Mouse (Mus musculus): ENCODE results near the gene Ablim1.
A peak's percentile ranks its signal among the peaks of the same experiment; 100 is the strongest.

Gene Ablim1

DNA sequence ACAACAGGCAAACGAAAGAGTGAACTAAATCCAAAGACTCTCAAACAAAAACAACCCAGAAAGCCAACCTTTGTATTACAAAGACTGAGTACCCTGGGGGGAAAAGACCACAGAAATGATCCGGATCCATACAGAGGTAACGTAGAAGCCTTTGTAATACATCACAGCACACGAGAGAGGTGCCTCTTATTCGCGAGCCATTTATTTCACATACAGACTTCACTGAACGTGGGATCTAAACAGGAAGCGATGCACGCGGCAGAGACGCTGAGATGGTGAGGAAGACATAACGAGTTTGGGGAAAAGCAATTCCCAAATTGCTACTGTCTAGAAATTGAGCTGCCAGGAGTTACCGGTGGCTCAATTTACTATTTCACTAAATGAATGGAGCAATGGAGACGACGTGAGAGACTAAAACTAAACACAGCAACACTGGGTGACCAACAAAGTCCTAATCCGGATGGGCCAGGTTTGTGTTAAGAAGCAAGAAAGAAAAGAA, 265.1 kb downstream of the Ablim1 start:
- DNase-seq: no peak

DNA sequence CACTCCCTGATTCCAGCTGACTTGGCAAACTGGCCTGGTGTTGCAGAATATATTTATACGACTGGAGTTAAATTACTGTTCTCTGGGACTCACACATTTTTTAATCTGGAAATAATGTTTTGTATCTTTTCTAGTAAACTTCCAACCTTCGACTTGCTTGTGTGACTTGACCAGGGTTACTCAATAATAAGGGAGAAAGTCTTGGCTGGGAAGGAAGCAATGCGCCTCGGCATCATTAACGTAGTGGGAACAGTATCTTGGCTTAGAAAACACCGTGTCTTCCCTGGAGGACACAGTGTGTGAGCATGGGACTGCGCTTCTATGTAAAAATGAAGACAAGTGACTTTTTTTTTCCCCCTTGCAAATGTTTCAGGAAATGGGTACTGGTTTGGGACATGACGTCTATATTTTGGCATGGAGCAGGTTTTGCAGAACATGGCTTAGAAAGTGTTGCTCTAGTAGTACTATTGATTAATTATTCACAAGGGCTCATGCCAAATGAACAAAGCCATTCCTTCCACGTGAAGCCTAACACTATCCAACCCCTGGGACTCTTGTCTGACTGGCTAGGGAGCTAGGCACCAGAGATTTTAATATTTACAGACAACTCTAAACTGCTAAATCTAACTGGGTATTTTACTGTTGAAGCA, 266.9 kb downstream of the Ablim1 start:
- peak; percentile 22 for DNase-seq

DNA sequence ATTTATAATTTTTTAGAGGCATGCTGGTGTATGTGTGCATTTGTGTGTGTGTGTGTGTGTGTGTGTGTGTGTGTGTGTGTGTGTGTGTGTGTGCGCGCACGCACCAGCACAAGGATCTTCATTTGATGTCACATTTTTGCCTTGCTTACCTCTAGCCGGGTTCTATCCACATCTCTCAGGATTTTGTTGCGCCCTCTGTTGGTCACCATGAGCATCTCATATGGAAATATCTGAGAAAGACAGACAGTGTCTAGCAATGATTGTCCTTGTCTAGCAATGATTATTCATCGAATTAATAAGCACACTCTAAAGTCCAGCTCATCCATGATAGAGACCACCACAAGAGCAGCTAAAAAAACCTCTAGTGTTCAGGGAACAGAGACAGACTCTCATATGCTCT, 275.5 kb downstream of the Ablim1 start:
- DNase-seq: peak; percentile 60

DNA sequence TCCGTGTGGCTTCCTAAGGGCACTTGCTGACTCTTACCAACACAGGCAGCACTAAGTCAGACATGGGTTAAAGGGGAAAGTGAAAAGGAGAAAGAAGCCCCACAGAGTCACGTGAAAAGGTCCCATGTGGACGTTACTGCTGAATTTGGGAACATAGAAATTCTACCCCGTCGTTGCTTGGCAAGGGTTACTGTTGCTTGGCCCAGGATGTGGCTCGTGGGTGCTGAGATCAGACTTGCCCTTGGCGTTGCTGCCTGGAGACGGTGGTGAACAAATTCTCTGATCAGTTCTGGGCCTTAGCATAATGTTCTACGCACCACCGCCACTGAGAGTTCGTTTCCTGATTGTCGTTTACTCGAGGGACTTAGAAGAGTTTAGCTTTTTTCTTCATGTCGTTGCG, 277.9 kb downstream of the Ablim1 start:
- no peak for DNase-seq

DNA sequence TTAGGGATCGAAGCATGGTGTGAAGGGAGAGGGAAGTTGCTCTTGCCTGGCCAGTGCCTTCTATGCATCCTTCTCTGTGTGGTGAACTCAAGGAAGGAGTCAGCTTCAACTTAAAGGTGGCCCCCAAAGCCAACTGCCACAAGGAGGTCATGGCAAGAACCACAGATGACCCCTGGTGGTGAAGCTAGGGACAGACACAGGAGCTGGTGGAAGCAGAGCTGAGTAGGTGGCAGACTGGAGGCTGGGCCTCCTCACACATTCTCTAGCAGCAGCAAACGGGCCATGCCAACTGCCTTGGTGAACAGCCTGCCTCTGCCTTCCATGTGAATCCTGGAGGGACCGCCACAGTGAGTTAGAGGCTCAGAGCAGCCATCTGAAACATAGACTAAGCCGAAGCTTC, 283.1 kb downstream of the Ablim1 start:
- peak; percentile 79 for DNase-seq

DNA sequence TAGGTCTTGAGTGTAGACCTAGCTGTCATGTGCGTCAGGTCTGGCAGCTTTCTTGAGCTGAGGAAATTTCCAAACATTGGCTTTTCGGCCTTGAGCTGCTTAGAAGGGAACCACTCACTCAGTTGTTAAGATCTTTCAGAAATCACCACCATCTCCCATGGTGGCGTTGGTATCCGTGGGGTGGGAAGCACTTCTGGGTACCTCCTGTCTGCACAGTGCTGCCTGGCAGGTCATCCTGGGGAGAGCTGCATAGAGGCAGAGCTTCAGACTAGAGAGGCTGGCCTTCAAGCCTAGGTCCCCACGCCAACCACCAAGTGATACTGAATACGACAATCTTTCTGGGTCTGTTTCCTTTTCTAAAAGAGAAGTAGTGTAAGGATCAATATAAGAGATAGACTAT, 285.3 kb downstream of the Ablim1 start:
- no peak for DNase-seq

DNA sequence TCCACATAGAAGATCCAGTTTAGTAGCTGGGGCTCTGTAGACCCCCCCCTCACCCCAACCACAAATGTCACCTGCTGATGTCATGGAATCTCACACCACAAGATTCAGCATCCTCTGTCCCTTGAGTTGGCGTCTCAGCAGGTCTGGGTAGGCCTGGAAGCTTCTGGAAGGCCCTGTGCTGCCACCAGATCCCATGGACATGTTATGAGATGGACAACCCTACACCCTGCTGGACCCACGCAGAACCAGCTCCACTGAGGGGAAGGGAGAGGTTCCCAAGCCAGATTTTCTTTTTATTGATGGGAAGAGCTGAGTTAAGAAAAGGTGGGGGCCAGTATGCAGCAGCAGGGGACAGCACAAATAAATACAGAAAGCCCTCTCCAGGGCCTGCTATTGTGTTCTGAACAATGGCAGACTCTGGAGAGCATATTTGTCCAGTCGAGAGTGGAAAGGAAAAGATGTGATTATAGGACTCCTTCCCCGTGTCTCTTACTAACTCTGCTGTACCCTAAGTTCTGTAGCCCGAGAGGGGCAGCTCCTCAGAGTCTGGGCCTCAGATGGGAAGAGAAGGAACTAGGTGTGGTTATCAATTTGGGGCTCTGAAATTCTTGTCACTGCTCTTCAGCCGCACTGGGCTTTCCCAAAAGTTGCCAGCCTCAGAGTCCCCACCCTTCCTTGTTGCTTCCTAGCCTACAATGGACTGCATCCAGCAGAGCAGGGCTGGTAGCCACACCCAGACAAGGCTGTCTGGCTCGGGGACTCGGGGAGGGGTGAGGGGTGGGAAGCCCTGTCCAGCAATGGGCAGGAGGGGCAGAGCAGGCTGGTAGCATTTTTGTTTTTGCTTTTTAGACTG, 286.2 kb downstream of the Ablim1 start:
- peak; percentile 66 for DNase-seq

DNA sequence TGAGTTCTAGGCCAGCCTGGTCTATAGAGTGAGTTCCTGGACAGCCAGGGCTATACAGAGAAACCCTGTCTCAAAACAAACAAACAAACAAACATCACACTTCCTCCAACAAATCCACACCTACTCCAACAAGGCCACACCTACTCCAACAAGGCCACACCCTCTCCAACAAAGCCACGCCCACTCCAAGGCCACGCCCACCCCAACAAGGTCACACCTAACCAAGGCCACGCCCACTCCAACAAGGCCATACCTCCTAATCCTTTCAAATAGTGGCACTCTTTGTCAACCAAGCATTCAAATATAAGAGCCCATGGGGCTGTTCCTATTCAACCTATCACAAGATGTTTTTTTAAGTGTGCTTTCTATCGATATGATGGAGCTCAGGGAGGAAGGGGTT, 288.2 kb downstream of the Ablim1 start:
- DNase-seq: no peak

DNA sequence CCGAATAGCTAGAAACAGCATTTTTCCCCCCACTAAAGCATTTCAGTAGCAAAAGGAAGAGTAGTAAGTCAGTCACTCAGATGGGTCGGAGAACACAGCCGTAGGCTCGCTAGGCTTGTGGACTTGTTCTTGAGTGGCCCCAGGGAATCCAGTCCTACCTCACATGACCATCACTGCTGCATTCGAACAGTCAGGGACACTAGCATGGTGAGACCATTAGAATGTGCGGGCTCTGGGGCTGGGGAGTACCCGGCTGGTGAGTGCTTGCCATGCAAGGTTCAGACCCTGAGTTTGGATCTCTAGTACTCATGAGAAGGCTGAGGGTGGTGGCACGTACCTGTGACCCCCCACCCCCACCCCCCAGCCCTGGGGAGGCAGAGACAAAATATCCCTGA, 296.9 kb downstream of the Ablim1 start:
- no peak for DNase-seq

DNA sequence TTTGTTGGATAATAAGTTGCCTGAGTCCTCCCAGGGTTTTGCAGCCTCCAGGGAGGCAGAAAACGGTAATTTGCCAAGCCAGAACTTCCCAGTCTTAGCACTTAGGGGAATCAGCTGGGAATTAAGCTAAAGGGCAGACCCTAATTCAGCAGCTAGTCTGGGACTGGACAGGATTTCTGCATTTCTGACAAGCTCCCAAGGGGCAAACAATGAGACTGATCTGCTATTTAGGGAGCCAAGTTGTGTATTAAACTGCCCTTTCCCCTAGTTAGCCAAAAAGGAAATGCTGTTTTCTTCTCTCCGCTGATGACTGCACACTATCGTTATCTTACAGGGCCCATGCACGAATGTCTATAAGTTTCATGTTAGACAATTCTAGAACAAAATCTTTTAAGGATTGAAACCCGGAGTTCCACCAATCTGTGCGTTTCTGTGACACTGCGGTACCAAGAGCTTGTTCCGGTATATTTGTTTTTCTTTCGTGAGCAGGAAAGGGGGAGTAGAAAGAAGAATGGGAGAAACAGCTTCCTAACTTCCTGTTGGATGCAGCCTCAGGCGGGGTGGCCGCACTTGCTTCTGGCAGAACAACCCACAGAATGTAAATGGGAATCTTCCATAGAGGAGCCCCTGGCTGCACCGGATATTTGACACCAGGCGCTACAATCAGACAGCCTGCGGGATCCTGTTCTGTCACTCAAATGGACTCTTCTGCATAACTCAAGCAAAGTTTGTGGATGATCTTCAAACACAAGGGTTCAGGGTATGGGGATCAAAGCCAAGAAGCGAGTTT, 297.5 kb downstream of the Ablim1 start:
- DNase-seq: no peak

DNA sequence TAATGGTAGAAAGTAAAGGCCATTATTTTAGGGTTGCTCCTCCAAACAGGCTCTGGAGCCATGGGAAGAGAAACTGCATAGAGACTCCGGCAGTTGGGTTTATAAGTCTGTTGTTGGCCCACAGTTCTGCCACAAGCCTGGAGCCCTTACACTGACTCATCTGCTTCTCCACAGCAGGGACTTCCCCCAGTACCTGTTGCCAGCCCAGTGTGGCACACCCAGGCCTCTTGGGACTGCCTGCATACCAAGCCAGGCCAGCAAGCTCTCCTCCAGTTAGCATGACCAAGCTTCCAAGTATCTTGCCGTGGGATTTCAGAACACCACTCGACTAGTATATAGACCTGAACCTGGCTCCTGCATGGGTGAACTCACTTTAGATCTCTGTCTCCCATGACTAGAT, 299.9 kb downstream of the Ablim1 start:
- no peak for DNase-seq

DNA sequence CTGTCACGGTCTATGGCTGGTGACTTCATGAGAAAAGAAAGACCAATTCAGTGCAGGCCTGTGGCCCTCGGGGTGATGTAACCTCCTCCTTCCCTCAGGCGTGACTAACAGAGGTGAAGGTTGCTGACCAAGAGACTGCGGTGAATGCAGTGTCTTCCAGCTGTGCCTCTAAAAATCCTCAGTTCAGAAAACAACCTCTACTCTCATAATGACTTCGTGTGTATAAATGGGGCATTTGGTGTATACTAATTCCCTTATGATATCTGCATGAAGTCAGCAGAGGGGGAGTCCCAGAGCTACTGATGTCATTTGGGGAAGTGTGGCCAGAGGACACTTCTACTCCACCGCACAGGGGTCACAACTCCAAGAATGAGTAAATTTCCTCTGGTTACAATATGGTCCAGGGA, 301.4 kb downstream of the Ablim1 start:
- DNase-seq: no peak

DNA sequence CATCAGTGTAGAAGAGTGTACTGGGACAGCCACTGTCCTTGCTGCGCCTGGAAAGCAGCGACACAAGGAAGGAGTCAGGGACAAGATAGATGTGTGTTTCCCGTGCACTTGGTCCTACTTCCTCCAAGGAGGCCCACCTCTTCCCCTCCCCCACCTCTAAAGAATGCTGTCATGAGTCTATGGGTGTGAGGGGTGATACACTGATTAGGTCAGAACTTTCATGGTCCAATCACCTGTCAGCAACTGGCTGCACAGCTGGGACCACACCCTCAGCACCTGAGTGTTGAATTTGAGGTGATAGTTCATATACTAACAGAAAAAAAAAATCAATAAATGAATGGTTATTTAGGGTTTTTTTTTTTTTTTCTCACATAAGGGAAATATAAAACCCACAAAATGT, 302.7 kb downstream of the Ablim1 start:
- DNase-seq: no peak

DNA sequence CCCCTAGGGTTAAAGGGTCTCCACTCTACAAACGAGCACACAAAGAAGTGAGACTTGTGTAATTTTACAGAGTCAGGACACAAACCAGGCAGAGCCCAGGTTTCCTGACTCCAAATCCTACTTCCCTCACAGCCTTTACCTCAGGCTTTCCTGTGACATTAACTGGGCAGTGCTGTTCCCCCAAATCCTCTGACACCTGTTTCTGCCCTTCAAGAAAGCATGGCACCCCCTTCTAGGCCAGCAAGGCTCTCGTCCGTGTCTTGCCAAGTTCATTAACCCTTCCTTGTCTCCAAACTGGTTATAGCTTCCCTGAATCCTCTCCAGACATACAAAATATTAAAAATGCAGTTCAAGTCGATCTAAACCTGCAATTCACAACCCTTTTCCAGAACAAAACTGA, 304.7 kb downstream of the Ablim1 start:
- no peak for DNase-seq

DNA sequence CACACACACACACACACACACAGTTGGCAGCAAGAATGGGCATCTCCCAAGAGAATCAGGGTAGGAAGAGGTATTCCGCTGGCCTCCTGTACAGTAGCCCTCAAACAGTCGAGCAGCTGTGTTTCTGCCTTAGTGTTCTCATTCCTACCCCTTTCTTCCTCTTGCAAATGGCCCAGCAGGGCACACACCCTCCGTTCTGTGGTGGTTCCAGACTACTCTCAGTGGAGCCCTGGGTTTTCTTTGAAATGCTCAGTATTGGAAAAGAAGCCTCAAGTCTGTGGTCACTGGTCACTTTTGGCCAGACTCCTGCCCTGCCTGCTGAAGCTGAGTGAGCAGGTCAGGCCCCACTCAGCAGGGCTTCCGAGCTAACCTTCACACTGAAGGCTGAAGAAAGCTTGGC, 305.1 kb downstream of the Ablim1 start:
- no peak for DNase-seq

DNA sequence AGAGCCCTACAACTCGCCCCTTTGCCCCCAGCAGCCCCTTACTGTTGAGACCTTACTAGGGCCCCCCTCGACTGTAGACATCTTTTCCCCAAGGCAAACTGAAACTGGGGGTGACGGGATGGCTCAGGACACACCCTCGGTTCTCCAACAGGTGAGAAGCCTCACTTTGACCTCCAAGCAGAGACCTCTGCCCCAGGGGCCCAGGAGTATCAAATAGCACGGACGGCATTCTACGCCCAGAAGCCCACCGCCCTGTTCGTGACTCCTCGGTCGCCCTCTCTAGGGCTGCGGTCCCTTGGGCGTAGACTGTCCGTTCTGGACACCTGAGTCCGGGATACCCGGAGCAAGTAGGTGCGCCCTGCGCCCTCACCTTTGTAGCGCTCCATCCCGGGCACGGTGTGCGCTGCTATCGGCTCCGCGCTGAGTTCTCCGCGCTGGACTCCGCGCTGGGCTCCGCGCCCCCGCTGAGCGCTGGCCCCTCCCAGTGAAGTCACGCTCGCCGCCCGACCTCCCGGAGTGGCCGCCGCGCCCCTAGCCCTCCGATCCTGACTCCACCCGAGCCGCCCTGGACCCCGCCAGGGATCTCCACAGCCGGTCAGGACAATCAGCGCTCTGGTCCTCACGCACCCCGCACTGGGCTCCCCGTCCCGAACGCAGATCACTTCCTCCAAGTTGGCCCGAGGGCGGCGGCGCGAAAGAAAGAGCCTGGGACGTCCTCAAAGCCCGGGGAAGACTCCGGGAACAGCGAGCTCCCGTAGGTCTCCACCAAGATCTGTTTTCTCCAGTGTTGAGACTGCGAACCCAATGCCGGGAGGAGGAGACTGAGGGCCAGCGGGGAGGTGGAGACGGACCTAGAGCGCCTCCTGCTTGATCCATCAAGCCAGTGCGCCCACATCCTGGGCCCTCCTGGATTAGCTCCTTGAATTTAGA, 306.7 kb downstream of the Ablim1 start, which contains the start of gene Afap1l2:
TSS of gene Afap1l2 (minus strand) at position 448 of the 930 bp plus-strand sequence.
- peak; percentile 79 for DNase-seq

DNA sequence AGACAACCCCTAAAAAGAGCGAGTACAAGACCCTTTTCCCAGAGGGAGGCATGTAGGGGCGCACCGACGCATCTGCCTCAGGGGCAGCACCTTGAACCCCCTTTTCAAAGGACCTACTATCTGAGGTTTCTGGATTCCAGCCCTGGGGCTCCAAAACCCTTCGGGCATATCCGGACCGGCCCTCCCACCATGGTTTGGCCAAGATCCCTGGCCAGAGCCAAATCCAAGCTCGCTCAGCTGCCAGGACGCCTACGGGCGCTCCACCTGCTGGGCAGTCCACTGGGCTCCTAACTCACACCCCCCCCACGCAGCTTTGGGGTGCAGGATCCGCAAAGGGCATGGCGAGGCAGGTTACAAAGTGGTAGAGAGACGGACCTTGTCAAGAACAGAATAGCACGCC, 307.4 kb downstream of the Ablim1 start:
- peak; percentile 49 for DNase-seq

DNA sequence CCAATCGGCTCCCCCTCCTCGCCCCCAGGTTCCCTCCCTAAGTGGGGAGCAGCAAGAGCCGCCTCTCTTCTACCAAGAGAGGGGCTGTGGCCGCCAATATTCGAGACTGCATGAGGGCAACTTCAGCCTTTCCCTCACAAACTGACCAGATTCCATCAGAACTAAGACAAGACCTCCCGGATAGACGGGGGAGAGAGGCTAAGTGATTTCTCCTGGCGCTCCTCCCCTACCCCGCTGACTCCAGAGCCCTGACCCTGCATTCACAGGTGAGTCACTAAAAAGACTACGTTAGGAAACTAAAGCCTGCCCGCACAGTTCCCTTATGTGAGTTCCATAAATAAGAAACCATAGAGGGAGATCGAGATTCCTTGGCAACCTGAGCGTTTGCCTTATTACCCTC, 307.9 kb downstream of the Ablim1 start:
- no peak for DNase-seq

DNA sequence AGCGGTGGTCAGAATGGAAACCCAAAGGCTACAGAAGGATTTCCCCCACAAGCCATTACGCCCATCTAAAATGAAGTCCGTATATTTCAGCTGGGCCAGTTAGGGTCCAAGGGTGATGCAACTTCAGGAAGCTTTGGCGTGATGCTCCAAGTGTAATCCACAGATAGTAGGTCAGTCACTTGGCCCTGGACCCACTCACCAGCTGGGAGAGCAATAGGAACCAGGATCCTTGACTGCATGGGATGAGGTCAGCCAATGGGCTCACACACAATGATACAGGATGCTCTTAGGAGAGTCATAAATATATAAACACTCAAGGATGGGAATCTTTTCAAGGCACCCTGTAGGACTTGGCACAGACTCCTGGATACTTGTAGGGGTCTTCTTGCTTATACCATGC, 309.7 kb downstream of the Ablim1 start:
- DNase-seq: peak; percentile 61

DNA sequence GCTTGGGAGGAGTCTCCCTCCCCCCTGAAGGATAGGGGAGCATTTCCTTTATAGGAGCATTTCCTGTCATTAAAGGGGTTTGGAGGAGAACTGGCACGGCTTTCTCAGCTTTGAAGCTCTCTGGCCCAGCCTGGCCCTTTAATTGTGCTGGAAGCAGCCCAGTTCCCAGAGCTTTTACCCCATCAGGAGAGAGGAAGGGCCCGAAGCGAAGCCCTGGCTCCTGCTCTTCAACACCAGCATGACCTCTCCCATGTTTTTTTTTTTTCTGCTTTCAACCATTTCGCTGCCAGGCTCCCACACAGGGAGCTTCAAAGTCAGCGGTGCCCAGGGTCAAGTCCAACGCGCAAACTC, 311.3 kb downstream of the Ablim1 start:
- peak; percentile 48 for DNase-seq

DNA sequence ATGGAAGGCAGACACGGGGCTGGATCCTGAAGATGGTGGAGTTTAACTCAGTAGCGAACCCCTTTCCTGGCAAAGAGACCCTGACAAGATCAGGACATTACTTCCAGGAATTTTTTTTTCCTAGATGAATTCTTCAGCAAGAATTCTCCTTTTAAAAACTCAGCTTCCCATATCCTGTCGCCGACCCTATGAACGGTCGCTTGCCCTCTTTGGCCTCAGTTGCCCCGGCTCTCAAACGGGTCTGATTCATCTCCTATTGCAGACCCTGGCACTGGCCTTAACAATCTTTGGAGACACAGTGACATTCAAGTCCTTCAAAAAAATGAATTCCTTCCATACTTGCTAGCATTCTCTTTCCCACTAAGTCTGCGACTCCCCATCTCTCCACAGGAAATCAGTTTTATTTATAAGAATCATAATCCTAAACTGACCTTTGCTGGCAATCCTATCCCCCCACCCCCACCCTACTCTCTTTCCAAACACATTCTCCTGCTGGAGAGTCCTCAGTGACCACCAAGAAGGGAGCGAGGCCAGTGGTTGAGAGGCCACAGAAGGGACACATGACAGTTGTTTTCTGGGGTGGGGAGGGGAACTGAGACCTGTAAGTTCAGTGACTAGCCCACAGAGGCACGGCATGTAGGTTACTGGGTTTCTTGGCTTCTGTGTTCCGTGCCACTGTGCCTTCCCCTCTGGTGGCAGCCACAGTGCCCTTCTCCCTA, 311.8 kb downstream of the Ablim1 start:
- DNase-seq: no peak

DNA sequence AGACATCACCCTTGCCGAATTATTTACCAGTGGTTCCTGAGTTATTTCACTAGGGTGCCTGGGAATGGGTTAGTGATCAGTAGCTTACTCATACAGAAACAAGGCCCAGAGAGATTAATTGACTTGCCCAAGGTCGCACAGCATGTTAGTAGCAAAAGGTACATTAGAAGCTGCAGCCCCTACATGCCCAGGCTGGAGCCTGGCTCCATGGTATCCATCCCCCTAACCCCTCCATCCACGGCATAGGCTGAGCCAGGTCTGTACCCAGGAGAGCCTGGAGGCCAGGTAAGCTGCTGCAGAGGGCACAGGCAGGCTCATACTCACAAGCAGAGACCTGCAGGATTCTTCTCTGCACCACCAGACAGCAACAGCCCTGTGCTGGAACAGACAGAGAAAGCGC, 312.8 kb downstream of the Ablim1 start:
- no peak for DNase-seq
